Mouse (Mus musculus): ENCODE measurements at regions not wholly inside any gene's neighbourhood (a gene's known extent, or its start where the extent isn't known, plus 50 kb on each side); places are given as distances from the start of the nearest gene placed in this dataset.

DNA sequence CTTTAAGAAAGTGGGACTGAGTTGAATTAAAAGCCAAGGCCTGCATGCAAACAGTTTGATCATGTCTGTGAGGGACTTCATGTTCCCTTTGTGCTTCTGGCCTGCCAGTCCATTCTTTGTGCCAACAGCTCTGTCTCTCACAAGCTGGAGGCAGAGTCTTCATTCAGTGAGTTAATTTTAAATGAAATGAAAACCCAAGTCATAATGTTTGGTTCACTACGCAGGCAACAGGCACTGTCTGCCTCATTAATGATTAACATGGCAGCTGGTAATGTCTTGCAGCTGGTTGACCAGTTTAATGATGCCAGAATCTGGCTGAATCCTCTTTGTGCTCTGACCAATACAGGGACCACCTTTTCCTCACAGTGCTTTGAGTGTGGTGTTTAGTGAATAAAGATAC lies 380.6 kb downstream of the Sec16b start:
- 85% methylated on average over 1 of the region's 1 CpGs for WGBS
- H3K4me3 ChIP-seq: no peak overlapping the region
- no peak overlapping the region for H3K27ac ChIP-seq (replicated peaks)
- DNase-seq (ENCODE audit: low spot score): no peak
- H3K36me3 ChIP-seq: no peaks in the 10 kb centered on the region
- no peaks in the 10 kb centered on the region for H3K9me3 ChIP-seq (replicated peaks)
- H3K4me1 ChIP-seq: peaks cover 9% of the 10 kb centered on the region; the same call in 1 of the 2 replicates
- no peaks in the 10 kb centered on the region for H3K27me3 ChIP-seq (ENCODE audit: low read depth, poor library complexity, severe bottlenecking)

DNA sequence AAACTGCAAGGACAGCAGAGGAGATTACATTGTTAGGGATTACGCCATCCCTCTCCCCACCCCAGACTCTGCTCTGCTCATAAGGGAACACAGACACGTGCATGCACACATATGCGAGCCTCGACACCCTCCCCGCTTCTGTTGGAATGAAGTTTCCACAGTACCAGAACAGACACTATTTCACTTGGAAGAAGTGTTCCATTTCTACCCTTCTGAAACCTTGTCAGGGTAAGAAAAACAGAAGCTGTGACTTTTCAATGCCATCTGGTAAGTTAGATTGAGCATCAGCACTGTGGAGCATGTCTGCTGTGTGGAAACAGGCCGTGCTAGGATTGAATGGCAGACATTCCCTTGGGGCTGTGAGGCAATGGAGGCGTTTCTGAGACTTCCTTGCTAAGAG lies 382.0 kb downstream of the Sec16b start:
- no peaks in the 10 kb centered on the region for H3K36me3 ChIP-seq
- no peak for DNase-seq (ENCODE audit: low spot score)
- 85% methylated on average over 7 of the region's 7 CpGs for WGBS
- H3K9me3 ChIP-seq (replicated peaks): no peaks in the 10 kb centered on the region
- peaks cover 14% of the 10 kb centered on the region; the same call in 1 of the 2 replicates for H3K4me1 ChIP-seq
- no peaks in the 10 kb centered on the region for H3K27me3 ChIP-seq (ENCODE audit: low read depth, poor library complexity, severe bottlenecking)
- H3K27ac ChIP-seq (replicated peaks): no peak overlapping the region
- H3K4me3 ChIP-seq: no peak overlapping the region

DNA sequence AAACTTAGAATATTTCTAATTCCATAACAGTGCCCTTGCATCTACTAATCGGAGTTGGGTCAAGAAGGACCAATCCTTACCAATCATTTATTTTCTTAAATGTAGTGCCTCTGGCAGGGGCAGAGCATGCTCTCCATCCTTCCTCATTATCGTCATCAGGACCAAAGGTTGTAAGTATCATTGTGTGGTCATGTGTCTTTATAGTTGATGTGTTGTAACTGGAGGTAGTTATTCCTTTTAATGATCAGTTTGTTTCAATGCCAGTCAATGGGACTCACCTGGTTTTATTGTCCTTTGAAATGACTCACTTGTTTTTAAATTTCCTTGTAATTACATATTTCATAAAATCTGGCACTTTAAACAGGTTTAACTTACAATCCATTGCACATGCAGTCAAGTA lies 399.6 kb downstream of the Sec16b start:
- no peaks in the 10 kb centered on the region for H3K4me1 ChIP-seq
- H3K4me3 ChIP-seq: no peak overlapping the region
- no peaks in the 10 kb centered on the region for H3K9me3 ChIP-seq (replicated peaks)
- H3K27me3 ChIP-seq (ENCODE audit: low read depth, poor library complexity, severe bottlenecking): no peaks in the 10 kb centered on the region
- DNase-seq (ENCODE audit: low spot score): no peak
- H3K27ac ChIP-seq (replicated peaks): no peak overlapping the region
- H3K36me3 ChIP-seq: no peaks in the 10 kb centered on the region
- 88% methylated on average over 2 of the region's 2 CpGs for WGBS

DNA sequence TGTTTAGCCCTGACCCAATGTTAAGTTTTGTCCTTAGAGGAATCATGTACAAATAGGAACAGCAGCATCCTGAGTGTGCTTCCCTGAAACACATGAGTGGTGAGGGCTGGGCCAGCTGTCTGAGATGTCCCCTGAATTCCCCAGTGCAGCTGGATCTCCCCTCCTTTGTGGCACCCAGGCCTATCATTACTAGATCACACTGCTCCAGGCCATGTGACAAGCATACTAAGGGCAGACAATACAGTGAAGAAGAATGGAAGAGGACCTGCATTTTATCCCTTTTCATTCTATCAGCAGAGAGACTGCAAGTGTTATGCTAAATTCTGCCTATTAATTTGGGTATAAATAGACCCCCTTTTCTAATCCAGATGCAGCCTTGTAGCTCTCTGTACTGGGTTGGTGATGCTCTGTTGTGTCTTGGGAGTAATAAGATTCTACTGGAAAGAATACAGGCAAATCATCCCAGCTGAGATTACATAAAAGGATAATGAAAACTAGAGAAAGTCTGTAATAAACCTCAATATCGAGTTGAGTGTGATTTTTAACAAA lies 418.3 kb downstream of the Brinp2 start:
- Histone ChIP-seq H3K9me3 (replicated peaks) (no peaks in the 10 kb centered on the region), H3K4me3 (no peak overlapping the region), H3K27ac (replicated peaks) (0 out of 2 replicates have a peak overlapping the region, but pooled peaks have one; percentile 4), H3K36me3 (no peaks in the 10 kb centered on the region), H3K4me1 (peaks cover 15% of the 10 kb centered on the region), H3K27me3 (ENCODE audit: low read depth, poor library complexity, severe bottlenecking) (no peaks in the 10 kb centered on the region)
- WGBS: 87% methylated on average over 1 of the region's 1 CpGs
- DNase-seq (ENCODE audit: low spot score): no peak

DNA sequence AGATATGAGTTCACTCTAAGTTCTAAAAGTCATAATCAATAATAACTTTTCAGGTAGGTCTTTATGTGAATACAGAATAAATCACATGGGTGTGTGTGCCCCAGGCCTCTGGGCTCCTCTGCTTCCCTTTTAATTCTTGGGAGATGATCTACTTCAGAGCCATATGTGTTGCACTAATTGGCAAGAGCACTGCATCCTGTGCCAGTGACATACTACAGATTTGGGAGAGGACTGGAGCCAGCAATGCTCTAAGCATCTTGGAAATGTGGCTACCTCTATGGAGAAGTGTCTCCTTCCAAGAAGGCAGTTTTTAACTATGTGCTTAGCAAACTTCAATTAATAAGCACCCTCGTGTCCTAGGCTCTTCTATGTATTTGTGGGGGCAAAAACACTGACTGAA lies 416.6 kb downstream of the Brinp2 start:
- peaks cover 15% of the 10 kb centered on the region for H3K4me1 ChIP-seq
- no peak for DNase-seq (ENCODE audit: low spot score)
- H3K4me3 ChIP-seq: no peak overlapping the region
- no peaks in the 10 kb centered on the region for H3K27me3 ChIP-seq (ENCODE audit: low read depth, poor library complexity, severe bottlenecking)
- H3K9me3 ChIP-seq (replicated peaks): no peaks in the 10 kb centered on the region
- WGBS: 84% methylated on average over 1 of the region's 1 CpGs
- no peak overlapping the region for H3K27ac ChIP-seq (replicated peaks)
- no peaks in the 10 kb centered on the region for H3K36me3 ChIP-seq

DNA sequence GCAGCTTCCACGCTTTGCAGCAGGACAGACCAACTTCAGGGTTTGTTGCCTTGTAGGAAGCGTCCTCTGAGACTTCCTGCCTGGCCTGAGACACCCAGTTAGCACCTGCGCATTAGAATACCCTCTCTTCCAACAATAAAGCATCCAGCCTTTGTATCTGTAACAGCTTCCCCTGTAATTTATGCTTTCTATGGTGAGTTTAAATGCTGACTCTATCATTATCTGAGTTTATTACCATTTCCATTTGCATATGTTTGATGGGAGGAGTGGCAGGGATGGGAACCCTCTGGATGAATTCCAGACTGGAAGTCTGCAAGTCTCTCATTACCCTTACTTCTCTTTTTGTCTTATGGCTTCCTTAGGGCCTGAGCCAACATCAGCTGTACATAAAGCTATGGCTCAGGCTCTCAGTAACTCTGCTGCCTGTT lies 415.8 kb downstream of the Brinp2 start:
- Histone ChIP-seq H3K4me3 (no peak overlapping the region), H3K27me3 (ENCODE audit: low read depth, poor library complexity, severe bottlenecking) (no peaks in the 10 kb centered on the region), H3K9me3 (replicated peaks) (no peaks in the 10 kb centered on the region), H3K4me1 (peaks cover 15% of the 10 kb centered on the region), H3K36me3 (no peaks in the 10 kb centered on the region), H3K27ac (replicated peaks) (no peak overlapping the region)
- no peak for DNase-seq (ENCODE audit: low spot score)
- 57% methylated on average over 3 of the region's 3 CpGs for WGBS

DNA sequence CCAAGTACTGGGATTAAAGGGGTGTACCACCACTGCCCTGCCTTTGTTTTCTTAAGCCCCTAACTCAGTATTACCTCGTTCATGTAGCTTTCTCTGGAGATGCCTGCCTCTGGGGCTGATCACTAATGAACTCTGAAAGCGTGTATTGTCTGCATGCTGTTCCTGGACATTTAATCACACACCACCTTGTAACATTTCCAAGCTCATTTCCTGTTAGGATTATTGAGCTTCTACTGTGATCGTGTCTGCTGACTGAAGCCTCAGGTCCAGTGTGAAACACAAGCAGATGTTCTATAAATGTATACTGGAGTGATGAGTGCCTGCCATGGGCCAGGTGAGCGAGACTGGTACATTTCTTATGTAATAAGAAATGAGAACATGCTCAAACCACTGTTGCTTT lies 398.6 kb downstream of the Brinp2 start:
- H3K4me3 ChIP-seq: no peak overlapping the region
- no peak for DNase-seq (ENCODE audit: low spot score)
- WGBS: 77% methylated on average over 4 of the region's 4 CpGs
- no peak overlapping the region for H3K27ac ChIP-seq (replicated peaks)
- H3K27me3 ChIP-seq (ENCODE audit: low read depth, poor library complexity, severe bottlenecking): no peaks in the 10 kb centered on the region
- no peaks in the 10 kb centered on the region for H3K36me3 ChIP-seq
- H3K4me1 ChIP-seq: no peaks in the 10 kb centered on the region
- no peaks in the 10 kb centered on the region for H3K9me3 ChIP-seq (replicated peaks)

DNA sequence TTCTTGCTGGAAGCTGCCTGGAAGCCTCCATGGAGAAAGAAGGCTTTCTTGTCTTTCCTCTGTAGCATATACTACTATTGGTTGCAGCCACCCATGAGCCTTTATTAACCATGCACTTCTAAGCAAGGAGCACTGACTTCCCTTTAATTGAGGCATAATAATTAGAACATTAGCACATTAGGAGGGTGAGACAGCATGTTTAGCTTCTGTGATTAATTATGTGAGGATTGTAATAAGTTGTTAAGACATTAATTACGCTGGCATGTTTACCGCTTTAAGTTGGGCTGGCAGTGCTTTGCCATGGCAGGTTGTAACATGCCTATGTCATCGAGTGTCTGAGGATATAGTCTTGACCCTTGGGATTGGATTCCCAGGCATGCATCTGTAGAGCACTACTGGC lies 391.7 kb downstream of the Brinp2 start:
- Histone ChIP-seq H3K27me3 (ENCODE audit: low read depth, poor library complexity, severe bottlenecking) (no peaks in the 10 kb centered on the region), H3K4me1 (no peaks in the 10 kb centered on the region), H3K36me3 (no peaks in the 10 kb centered on the region), H3K9me3 (replicated peaks) (no peaks in the 10 kb centered on the region), H3K27ac (replicated peaks) (no peak overlapping the region), H3K4me3 (no peak overlapping the region)
- DNase-seq (ENCODE audit: low spot score): no peak
- WGBS: 92% methylated on average over 3 of the region's 3 CpGs

DNA sequence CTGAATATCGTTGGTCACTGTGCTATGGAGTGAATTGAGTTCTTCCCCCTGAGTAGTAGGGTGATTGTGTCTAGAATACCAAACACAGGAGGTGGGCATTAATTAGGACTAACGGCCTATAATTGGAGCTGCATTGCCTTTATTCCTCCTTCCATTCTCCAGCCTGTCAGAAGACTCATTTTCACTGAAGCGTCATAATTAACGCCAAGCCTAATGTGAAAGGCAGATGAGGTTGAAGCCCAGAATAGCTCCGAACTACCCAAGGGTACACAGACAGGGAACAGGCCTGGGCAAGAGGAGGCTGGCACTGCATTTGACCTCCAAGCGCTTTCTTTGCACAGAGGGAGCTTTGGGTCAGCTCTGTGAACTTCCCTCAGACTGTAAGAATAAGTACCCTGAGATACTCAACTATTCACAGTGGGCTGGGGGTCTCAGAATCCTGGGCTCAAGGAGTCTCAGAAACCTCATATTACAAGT lies 386.5 kb downstream of the Brinp2 start:
- Histone ChIP-seq H3K9me3 (replicated peaks) (no peaks in the 10 kb centered on the region), H3K4me3 (no peak overlapping the region), H3K27ac (replicated peaks) (no peak overlapping the region), H3K27me3 (ENCODE audit: low read depth, poor library complexity, severe bottlenecking) (no peaks in the 10 kb centered on the region), H3K36me3 (no peaks in the 10 kb centered on the region), H3K4me1 (no peaks in the 10 kb centered on the region)
- WGBS: 83% methylated on average over 6 of the region's 6 CpGs
- DNase-seq (ENCODE audit: low spot score): no peak

DNA sequence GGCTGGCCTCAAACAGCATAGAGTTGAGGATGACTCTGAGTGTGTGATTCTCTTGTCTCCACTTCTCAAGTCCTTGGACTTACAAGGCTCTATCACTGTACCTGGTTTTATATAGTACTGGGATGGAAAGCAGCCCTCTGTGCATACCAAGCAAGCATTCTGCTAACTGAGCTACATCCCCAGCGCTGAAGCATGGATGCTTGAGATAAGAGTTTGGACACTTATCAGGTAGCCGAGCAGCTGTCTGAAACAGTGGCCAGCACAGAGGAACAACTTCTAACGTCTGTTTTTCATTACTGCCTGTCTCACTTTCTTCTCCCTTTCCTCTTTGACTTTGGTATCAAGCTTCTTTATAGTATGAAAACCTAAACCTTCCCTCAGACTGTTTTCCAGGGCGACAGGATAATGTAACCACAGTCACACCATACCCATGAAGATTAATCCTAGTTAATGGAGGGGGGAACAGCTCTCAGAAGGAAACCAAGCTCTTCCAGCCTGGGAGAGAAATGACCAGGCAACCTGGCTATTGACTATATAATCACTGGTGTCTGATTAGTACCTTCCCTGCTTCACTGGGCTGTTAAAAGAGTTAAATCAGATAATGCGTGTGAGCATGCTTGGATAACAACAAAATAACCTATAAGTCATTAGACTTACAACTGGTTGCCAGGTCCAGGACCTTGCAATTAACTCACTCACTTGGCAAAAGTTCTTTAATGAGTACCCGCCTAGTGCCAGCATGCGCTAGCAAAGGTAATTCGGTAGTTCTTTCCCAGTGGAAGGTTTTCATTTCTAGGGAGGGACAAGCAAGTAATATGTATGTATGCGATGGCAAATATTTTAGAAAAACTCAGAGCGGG lies 382.5 kb downstream of the Brinp2 start:
- Histone ChIP-seq H3K4me1 (no peaks in the 10 kb centered on the region), H3K4me3 (no peak overlapping the region), H3K27ac (replicated peaks) (no peak overlapping the region), H3K36me3 (no peaks in the 10 kb centered on the region), H3K9me3 (replicated peaks) (no peaks in the 10 kb centered on the region), H3K27me3 (ENCODE audit: low read depth, poor library complexity, severe bottlenecking) (no peaks in the 10 kb centered on the region)
- WGBS: 84% methylated on average over 10 of the region's 10 CpGs
- DNase-seq (ENCODE audit: low spot score): no peak

DNA sequence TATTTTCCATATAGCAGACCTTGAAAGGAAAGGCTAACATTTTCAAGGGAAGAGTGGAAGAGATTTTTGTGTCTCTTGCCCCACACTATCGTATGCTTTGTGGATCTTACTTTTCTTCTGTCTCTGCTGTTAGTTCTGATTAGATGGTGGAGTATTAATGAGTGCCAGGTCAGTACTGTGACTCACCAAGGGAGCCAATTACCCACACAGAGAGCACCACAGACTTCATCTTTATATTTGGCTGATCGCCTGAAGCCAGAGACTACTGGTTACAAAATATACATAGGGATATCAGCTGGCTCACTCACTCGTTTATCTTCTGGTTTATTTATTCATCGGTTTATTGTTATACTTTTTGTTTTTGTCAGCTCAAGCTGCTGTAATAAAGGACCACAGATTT lies 381.5 kb downstream of the Brinp2 start:
- Histone ChIP-seq H3K27me3 (ENCODE audit: low read depth, poor library complexity, severe bottlenecking) (no peaks in the 10 kb centered on the region), H3K4me3 (no peak overlapping the region), H3K27ac (replicated peaks) (no peak overlapping the region), H3K36me3 (no peaks in the 10 kb centered on the region), H3K4me1 (no peaks in the 10 kb centered on the region), H3K9me3 (replicated peaks) (no peaks in the 10 kb centered on the region)
- whole genome bisulfite sequencing: 83% methylated on average over 4 of the region's 4 CpGs
- no peak for DNase-seq (ENCODE audit: low spot score)

DNA sequence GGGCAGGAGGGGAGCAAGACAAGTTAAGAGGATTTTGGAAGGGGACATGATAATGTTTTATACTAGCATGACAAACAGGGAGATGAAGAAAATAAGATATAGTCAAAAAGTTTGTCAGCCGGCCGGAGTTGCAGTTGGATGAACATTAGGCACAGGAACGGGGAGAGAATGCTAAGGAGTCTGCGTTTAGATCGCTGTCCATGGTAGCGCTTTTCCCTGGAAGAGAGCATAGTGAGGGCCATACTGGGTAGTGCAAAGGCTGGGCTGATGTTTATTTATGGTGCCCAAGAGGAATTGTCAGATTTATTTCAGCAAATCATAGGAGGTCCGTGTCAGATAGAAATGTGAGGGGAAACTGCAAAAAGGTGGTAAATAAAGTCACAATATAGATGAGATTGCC lies 337.0 kb downstream of the Brinp2 start:
- no peaks in the 10 kb centered on the region for H3K36me3 ChIP-seq
- no peak overlapping the region for H3K27ac ChIP-seq (replicated peaks)
- 39% methylated on average over 7 of the region's 7 CpGs for WGBS
- H3K4me3 ChIP-seq: no peak overlapping the region
- DNase-seq (ENCODE audit: low spot score): peak; percentile 22
- no peaks in the 10 kb centered on the region for H3K4me1 ChIP-seq
- no peaks in the 10 kb centered on the region for H3K27me3 ChIP-seq (ENCODE audit: low read depth, poor library complexity, severe bottlenecking)
- H3K9me3 ChIP-seq (replicated peaks): no peaks in the 10 kb centered on the region

DNA sequence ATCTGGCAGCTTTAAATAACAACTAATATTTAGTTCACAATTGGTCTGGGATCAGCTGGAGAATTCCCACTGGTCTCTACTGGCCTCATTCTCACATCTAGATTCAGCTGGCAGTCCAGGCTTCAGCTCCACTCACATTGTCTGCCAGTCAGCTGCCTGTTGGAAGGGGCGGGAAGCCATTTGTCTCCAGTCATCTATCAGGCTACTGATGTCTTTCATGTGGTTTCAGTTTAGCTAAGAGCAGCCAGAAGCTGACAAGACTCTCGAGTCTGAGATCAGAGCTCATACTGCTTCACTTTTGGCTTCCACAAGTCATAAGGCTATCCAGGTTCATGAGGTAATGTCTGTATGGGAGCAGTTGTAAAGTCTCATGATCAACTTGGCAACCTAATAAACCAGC lies 316.4 kb downstream of the Brinp2 start:
- Histone ChIP-seq H3K9me3 (replicated peaks) (no peaks in the 10 kb centered on the region), H3K27ac (replicated peaks) (no peak overlapping the region), H3K4me3 (no peak overlapping the region), H3K36me3 (no peaks in the 10 kb centered on the region), H3K4me1 (no peaks in the 10 kb centered on the region), H3K27me3 (ENCODE audit: low read depth, poor library complexity, severe bottlenecking) (no peaks in the 10 kb centered on the region)
- 73% methylated on average over 2 of the region's 2 CpGs for WGBS
- no peak for DNase-seq (ENCODE audit: low spot score)

All from midbrain, embryonic 10.5 days (tissue).